Mouse (Mus musculus): Measurements from ENCODE around the gene Dazl.

The Dazl gene

GRCm38 (mm10) chr17:50293241-50293731 is at the start of gene Dazl:
Gene Dazl (minus strand): TSS chr17:50293636.
- DNase-seq, result no peak

- DNase-seq, result no peak
These were observed 48.6 kb upstream of the Dazl start for GRCm38 (mm10) chr17:50341850-50342544.

- no peak for DNase-seq
These were observed 45.5 kb upstream of the Dazl start for GRCm38 (mm10) chr17:50338901-50339300.

GRCm38 (mm10) chr17:50335776-50336175 is 42.3 kb upstream of the Dazl start:
- no peak for DNase-seq

- no peak for DNase-seq
These were observed 41.3 kb upstream of the Dazl start for GRCm38 (mm10) chr17:50334694-50335093.

GRCm38 (mm10) chr17:50332012-50332300 is 38.5 kb upstream of the Dazl start:
- DNase-seq, result no peak

- peak; percentile 47 for DNase-seq
These were observed 38.0 kb upstream of the Dazl start for GRCm38 (mm10) chr17:50331171-50332011.

- no peak for DNase-seq
These were observed 36.8 kb upstream of the Dazl start for GRCm38 (mm10) chr17:50330245-50330644.

GRCm38 (mm10) chr17:50324658-50325057 is 31.2 kb upstream of the Dazl start:
- no peak for DNase-seq

- DNase-seq, result no peak
These were observed 25.4 kb upstream of the Dazl start for GRCm38 (mm10) chr17:50318810-50319209.

GRCm38 (mm10) chr17:50316216-50317150 is 23.0 kb upstream of the Dazl start:
- no peak for DNase-seq

- DNase-seq, result no peak
These were observed 16.8 kb upstream of the Dazl start for GRCm38 (mm10) chr17:50310148-50310802.

GRCm38 (mm10) chr17:50309512-50310072 is 16.2 kb upstream of the Dazl start:
- DNase-seq, result no peak

- DNase-seq, result no peak
These were observed 15.4 kb upstream of the Dazl start for GRCm38 (mm10) chr17:50308880-50309279.

- no peak for DNase-seq
These were observed 14.7 kb upstream of the Dazl start for GRCm38 (mm10) chr17:50308059-50308647.

GRCm38 (mm10) chr17:50302867-50303266 is 9.4 kb upstream of the Dazl start:
- no peak for DNase-seq

- no peak for DNase-seq
These were observed 6.9 kb upstream of the Dazl start for GRCm38 (mm10) chr17:50300171-50300841.

- DNase-seq, result no peak
These were observed 5.4 kb upstream of the Dazl start for GRCm38 (mm10) chr17:50298821-50299220.

- no peak for DNase-seq
These were observed 1.3 kb upstream of the Dazl start for GRCm38 (mm10) chr17:50294726-50295125.

GRCm38 (mm10) chr17:50292661-50293171 is 720 bp downstream of the Dazl start:
- peak; percentile 91 for DNase-seq
